Mouse (Mus musculus) megakaryocyte, embryonic 14.5 days (primary cell): Measurements from ENCODE around the gene Mob2.

ENCODE experiments used
- FLI1 ChIP-seq: IDR thresholded peaks from 2 replicates; pipeline ENCODE4 v1.6.1; 2012; ENCODE audit warnings: low read length, inconsistent platforms, mixed read lengths
- GATA1 ChIP-seq: IDR thresholded peaks from 3 replicates; pipeline ENCODE4 v1.6.1; 2012; ENCODE audit warnings: mixed read lengths, low read length, inconsistent platforms, borderline replicate concordance

DNA sequence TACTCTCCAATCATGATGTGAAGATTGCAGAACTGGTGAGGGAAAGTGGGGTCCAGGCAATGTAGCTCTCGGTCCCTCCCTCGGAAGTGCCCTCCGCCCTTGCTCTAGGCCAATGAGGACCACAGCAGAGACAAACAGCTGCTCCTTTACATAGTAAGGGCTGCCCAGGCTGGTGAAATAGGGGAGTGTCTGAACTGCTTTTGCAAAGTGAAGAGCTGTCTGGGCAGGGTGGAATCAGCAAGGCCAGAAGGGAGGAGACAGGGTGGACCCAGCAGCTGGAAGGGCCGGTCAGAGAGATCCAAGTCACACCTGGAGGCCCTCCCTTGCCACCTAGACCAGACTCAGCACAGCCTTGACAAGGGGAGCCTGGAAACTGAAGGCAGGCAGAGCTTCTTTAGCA, 34.9 kb downstream of the Mob2 start:
- TF ChIP-seq GATA1 (no peak), FLI1 (no peak)
